Mouse (Mus musculus) embryonic facial prominence, embryonic 12.5 days (tissue): ENCODE results near the gene Cul9. TPM values are rescaled to one million over a fixed set of nuclear protein-coding genes. Genes with fewer than 3 reads are reported as not detected.
A peak's percentile ranks its signal among the peaks of the same experiment; 100 is the strongest.

Source experiments
- ATAC-seq: fragments of 200-750 bp; cut with Nextera tagmentation; 2 replicates; pipeline ENCODE4 v1.8.0; 2017; ENCODE audit not compliant: insufficient number of reproducible peaks, insufficient read depth, low FRiP score, low TSS enrichment
- H3K27ac ChIP-seq: fragments of 300-500 bp; sonication (generic); 2 replicates; pipeline ENCODE4 v1.5.1; 2016; ENCODE audit warnings: mild to moderate bottlenecking
- H3K27me3 ChIP-seq: fragments of 300-500 bp; sonication (generic); 2 replicates; pipeline ENCODE4 v1.6.1; 2016; ENCODE audit warnings: mild to moderate bottlenecking, moderate library complexity
- H3K36me3 ChIP-seq: fragments of 300-500 bp; sonication (generic); 2 replicates; pipeline ENCODE4 v1.6.1; 2016; ENCODE audit warnings: mild to moderate bottlenecking
- H3K4me1 ChIP-seq: fragments of 300-500 bp; sonication (generic); 2 replicates; pipeline ENCODE4 v1.6.1; 2016
- H3K4me2 ChIP-seq: fragments of 300-500 bp; sonication (generic); replicated peaks from 2 replicates; pipeline ENCODE4 v1.6.1; 2016; ENCODE audit warnings: mild to moderate bottlenecking, moderate library complexity
- H3K4me3 ChIP-seq: fragments of 300-500 bp; sonication (generic); 2 replicates; pipeline ENCODE4 v1.5.1; 2016; ENCODE audit warnings: mild to moderate bottlenecking
- H3K9ac ChIP-seq: fragments of 300-500 bp; sonication (generic); 2 replicates; pipeline ENCODE4 v1.6.1; 2016; ENCODE audit warnings: mild to moderate bottlenecking, moderate library complexity
- H3K9me3 ChIP-seq: fragments of 300-500 bp; sonication (generic); 2 replicates; pipeline ENCODE4 v1.6.1; 2016; ENCODE audit warnings: mild to moderate bottlenecking, moderate library complexity
- WGBS: fragments of 180-500 bp; shearing (Covaris S2); methylation state at CpG from one replicate; pipeline ENCODE4 v1.1.7; 2016; 5-methylcytosine and 5-hydroxymethylcytosine counted together
- polyA plus RNA-seq: library from polyadenylated mRNA; unstranded; fragments of >200 nt; fragmentation: Nextera tagmentation; extraction: Ambion mirVana; gene quantifications from 2 replicates; pipeline ENCODE4 v1.2.1, GENCODE M21; 2016

Gene Cul9
- polyA plus RNA-seq, 1 experiment from 2014 or later, result 13.4 TPM

DNA sequence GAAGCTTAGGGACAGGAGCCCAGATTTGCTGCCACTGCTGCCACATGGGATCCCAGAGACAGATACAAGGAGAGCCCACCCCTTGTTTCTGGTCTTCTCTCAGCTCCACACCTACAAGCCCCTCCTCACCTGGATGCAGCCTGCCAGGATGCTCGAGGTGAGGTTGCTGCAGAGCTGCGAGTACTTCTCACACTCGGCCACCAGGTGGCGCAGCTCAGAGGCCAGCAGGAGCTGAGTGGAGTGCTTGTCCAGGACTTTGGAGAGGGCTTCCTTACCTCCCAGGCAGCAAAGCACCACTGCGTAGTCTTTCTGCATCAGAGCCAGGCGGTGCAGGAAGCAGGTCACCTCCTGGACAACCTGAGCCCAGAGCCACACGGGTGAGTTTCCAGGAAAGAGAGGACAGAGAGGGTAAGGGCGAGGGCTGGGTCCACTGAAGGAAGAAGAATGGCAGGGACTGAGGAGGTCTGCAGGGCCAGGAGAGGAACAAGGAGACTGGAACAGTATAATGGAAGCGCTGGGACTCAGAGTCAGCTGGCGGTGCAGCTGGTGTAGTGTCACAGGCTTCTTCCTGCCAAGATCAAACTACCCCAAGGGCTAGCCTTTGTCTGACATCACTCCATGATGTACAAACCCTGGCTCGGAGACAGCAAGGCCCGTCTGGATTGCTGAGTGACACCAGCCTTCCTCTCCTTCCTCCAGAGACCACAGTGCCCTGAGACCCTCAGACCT lies 20.4 kb downstream of the Cul9 start:
- WGBS, result 36% methylated on average over 12 of the region's 12 CpGs
- ATAC-seq, result no peak
- no peaks in the 10 kb centered on the region for H3K9me3 ChIP-seq
- peaks cover 30% of the 10 kb centered on the region for H3K27me3 ChIP-seq
- peaks cover 4% of the 10 kb centered on the region; the same call in 1 of the 2 replicates for H3K36me3 ChIP-seq
- H3K4me3 ChIP-seq, result no peak overlapping the region
- H3K27ac ChIP-seq, result no peak overlapping the region
- H3K4me1 ChIP-seq, result peaks cover 4% of the 10 kb centered on the region; the same call in 1 of the 2 replicates
- H3K9ac ChIP-seq, result no peak overlapping the region
- no peak overlapping the region for H3K4me2 ChIP-seq

DNA sequence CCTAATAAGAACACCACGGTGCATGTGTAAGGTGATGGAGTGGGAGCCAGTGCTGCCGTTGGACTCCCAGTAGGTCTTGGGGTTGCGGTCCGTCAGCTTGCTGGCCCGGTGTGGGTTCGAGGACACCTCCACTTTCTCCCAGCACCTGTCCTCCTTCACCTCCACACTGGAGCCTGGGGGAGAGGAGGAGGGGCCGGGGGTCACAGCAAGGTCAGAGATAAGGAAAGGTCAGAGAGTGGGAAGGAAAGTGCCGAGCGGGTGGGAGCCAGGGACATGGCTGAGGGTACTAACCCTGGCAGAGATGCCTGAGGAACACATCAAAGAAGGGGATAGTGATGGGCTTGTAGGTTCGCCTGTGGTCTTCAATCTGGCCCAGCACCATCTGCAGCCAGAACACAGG lies 21.1 kb downstream of the Cul9 start:
- H3K27ac ChIP-seq, result no peak overlapping the region
- peaks cover 4% of the 10 kb centered on the region; the same call in 1 of the 2 replicates for H3K36me3 ChIP-seq
- H3K9ac ChIP-seq, result no peak overlapping the region
- no peak overlapping the region for H3K4me3 ChIP-seq
- H3K4me2 ChIP-seq, result no peak overlapping the region
- WGBS, result 82% methylated on average over 10 of the region's 10 CpGs
- no peaks in the 10 kb centered on the region for H3K9me3 ChIP-seq
- no peak for ATAC-seq
- H3K4me1 ChIP-seq, result peaks cover 4% of the 10 kb centered on the region
- peaks cover 33% of the 10 kb centered on the region for H3K27me3 ChIP-seq

DNA sequence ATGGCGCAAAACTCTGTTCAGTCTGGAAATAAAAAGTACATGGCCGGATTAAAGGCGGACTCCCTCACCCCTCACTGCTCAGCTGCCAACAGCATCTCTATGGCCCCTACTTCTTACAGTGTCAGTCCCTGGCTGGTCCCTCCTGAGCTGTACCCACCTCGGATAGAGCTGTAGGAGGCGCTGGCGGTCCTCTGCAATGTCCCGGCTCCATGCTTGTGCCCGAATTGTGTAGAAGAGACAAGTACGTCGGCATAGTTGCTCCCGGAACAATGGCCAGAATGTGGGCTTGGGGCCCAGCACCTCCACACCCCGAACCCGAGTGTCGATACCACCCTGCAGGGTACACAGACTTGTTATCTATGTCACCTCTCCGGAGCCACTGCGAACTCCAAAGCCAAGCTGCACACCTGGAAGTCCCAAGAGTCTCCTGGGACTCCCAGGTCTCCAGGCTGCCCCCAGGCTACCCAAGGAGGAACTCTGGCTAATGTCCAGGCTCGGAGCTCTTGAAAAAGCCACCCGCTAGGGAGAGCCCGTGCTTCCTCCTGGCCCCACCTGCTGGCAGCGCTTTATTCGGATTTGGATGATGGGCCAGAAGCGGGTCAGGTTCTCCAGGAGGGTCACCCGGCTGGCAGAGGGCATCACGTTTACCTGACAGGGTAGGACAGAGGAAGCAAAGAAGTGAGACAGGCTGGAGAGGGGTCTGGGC lies 24.1 kb downstream of the Cul9 start:
- no peaks in the 10 kb centered on the region for H3K9me3 ChIP-seq
- no peak overlapping the region for H3K9ac ChIP-seq
- peaks cover 36% of the 10 kb centered on the region for H3K27me3 ChIP-seq
- no peak overlapping the region for H3K27ac ChIP-seq
- H3K36me3 ChIP-seq, result peaks cover 4% of the 10 kb centered on the region; the same call in 1 of the 2 replicates
- H3K4me3 ChIP-seq, result no peak overlapping the region
- no peak for ATAC-seq
- 31% methylated on average over 24 of the region's 24 CpGs for WGBS
- no peak overlapping the region for H3K4me2 ChIP-seq
- H3K4me1 ChIP-seq, result peaks cover 4% of the 10 kb centered on the region

DNA sequence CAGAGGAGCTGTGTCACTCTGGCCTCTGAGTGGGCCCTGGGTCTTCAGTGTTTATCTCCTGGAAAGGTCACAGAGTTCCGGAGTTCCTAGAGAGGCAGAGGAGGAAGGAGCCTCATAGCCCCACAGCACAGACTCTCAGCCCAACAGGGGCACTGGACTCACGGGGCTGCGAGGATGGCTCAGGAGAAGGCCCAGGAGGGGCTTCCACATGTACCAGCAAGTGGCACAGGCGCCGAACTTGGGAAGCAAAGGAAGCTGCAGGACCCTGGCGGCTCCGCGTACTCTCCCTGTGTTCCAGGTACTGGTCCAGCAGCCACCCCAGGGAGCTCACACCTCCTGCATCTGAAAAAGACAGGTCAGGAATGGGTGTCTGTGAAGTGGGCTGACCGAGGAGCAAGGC lies 25.0 kb downstream of the Cul9 start:
- H3K36me3 ChIP-seq, result peaks cover under 1% of the 10 kb centered on the region; the same call in 1 of the 2 replicates
- H3K4me2 ChIP-seq, result peak overlapping the region; percentile 43
- no peak overlapping the region for H3K27ac ChIP-seq
- ATAC-seq, result no peak
- 76% methylated on average over 9 of the region's 9 CpGs for WGBS
- no peak overlapping the region for H3K9ac ChIP-seq
- H3K9me3 ChIP-seq, result no peaks in the 10 kb centered on the region
- H3K4me3 ChIP-seq, result 0 out of 2 replicates have a peak overlapping the region, but pooled peaks have one; percentile 25
- peaks cover 36% of the 10 kb centered on the region for H3K27me3 ChIP-seq
- peaks cover 4% of the 10 kb centered on the region for H3K4me1 ChIP-seq

DNA sequence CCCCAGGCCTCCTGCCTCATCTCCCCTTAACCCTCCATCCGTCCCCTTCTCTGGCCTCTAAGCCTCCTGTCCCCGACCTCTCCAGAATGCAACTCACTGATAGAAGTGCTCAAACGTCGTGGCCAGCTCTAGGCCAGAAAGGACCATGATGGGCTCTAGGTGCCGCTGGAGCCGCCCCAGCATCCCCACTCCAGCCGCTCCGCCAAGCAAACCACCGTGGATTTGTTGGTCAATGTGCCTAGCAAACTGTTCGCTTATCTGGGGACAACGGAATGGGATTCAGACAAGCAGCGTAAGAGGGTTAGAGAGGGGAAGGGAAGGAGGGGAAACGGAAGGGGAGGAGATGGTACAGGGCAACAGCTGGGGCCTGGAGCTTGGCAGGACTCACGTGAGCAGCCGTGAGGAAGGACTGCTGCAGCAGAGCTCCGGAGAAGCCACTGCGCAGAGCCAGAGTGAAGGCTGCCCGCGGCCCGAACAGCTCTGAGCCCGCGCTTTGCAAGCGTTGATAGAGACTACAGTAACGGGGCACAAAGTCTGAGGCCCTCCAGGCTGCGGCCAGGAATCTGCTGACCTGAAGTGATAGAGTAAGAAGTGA lies 25.7 kb downstream of the Cul9 start:
- H3K36me3 ChIP-seq, result no peaks in the 10 kb centered on the region
- no peaks in the 10 kb centered on the region for H3K9me3 ChIP-seq
- peaks cover 36% of the 10 kb centered on the region for H3K27me3 ChIP-seq
- peaks cover 4% of the 10 kb centered on the region for H3K4me1 ChIP-seq
- H3K4me2 ChIP-seq, result peak overlapping the region; percentile 43
- no peak overlapping the region for H3K27ac ChIP-seq
- H3K9ac ChIP-seq, result peak overlapping the region; percentile 34; the same call in 1 of the 2 replicates
- peak overlapping the region; percentile 25 for H3K4me3 ChIP-seq
- 46% methylated on average over 25 of the region's 25 CpGs for WGBS
- ATAC-seq, result no peak

DNA sequence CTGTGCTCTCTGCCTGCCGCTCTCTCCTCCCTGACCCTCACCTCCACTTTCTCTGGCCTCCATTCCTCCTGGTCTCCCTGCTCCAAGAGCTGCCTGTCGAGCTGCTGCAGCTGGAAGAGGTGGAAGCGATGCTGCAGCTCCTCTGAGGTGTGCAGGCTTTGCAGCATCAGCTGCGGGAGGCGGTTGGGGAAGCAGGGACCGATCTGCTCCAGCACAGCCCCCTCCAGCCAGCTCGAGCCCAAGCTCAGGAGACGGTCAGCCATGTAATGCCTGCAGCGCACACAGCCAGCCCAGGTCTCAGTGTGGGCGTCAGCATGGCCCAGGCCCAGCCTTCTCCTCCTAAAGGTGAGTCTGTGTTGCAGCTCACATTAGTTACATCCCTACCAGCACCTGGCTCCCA lies 26.2 kb downstream of the Cul9 start:
- no peak overlapping the region for H3K27ac ChIP-seq
- H3K27me3 ChIP-seq, result peaks cover 33% of the 10 kb centered on the region
- H3K4me1 ChIP-seq, result peaks cover 4% of the 10 kb centered on the region
- H3K4me2 ChIP-seq, result peak overlapping the region; percentile 43
- WGBS, result 49% methylated on average over 10 of the region's 10 CpGs
- peak overlapping the region; percentile 34 for H3K9ac ChIP-seq
- peak overlapping the region; percentile 25 for H3K4me3 ChIP-seq
- no peaks in the 10 kb centered on the region for H3K9me3 ChIP-seq
- ATAC-seq, result no peak
- no peaks in the 10 kb centered on the region for H3K36me3 ChIP-seq

DNA sequence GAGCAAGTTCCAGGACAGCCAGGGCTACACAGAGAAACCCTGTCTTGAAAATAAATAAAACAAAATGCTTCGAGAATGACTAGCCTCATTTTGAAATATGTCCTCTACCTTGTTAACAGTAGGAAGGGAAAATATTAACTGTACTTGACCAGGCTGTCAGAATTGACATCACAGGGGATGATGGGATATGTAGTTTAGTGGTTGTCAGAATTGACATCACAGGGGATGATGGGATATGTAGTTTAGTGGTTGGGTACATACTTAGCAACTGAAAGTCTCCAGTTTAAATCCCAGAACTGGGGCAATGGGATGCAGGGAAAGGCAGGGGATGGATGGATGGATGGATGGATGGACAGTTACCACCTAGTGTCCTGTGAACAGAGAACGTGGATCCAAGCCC lies 32.9 kb downstream of the Cul9 start:
- H3K4me1 ChIP-seq, result no peaks in the 10 kb centered on the region
- H3K36me3 ChIP-seq, result no peaks in the 10 kb centered on the region
- H3K4me3 ChIP-seq, result no peak overlapping the region
- no peak for ATAC-seq
- no peaks in the 10 kb centered on the region for H3K9me3 ChIP-seq
- no peak overlapping the region for H3K27ac ChIP-seq
- 64% methylated on average over 2 of the region's 2 CpGs for WGBS
- no peaks in the 10 kb centered on the region for H3K27me3 ChIP-seq
- H3K4me2 ChIP-seq, result no peak overlapping the region
- no peak overlapping the region for H3K9ac ChIP-seq

DNA sequence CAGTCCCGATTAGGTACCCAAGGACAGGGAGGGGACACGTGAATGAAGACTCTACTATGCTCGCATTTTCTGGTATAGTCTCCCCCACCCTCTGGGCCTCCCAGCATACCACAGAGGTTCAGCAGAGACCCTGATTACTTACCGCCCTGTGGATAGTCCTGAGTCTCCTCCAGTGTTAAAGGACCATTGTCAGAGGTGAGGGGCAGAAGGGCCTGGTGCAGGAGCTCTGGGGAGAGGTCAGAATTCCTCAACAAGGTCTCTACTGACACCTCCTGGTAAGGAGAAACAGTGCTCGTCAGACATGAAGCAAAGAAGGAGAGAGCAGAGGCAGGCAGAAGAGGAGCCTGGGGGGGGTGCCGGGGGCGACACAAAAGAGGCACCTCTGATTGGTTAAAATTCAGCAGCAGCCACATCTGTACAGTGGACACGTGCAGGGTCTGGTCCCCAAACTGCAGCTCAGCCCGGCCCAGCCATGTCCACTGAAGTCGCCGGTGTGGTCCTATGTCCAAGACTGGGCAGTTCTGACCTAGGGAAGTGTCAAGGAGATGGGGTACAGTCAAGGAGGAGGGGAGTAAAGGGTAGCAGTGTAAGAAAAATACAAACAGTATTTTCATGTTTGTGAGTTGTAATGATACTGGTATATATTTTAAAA lies 35.0 kb downstream of the Cul9 start:
- H3K27me3 ChIP-seq, result no peaks in the 10 kb centered on the region
- ATAC-seq, result no peak
- no peak overlapping the region for H3K9ac ChIP-seq
- H3K4me1 ChIP-seq, result no peaks in the 10 kb centered on the region
- H3K4me3 ChIP-seq, result no peak overlapping the region
- H3K4me2 ChIP-seq, result no peak overlapping the region
- no peak overlapping the region for H3K27ac ChIP-seq
- no peaks in the 10 kb centered on the region for H3K9me3 ChIP-seq
- WGBS, result 47% methylated on average over 11 of the region's 11 CpGs
- no peaks in the 10 kb centered on the region for H3K36me3 ChIP-seq

DNA sequence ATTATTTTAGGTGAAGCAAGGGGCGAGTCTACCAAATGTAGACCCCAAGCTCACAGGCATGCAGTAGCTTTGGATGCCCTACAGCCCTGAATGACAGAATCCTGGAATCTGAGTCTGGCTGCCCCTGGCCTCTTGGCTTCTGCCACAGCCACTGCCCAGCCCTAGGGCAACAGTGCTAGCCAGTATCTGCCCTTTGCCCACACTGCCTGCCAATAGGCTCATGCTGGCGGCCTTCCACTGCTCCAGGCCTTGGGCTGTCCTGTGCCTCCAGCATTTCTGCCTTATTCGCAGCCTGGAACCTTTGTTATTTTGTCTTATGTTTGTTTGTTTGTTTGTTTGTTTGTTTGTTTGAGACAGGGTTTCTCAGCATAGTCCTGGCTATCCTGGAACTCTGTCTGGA lies 40.6 kb downstream of the Cul9 start:
- Histone ChIP-seq H3K9ac (no peak overlapping the region), H3K27me3 (no peaks in the 10 kb centered on the region), H3K27ac (no peak overlapping the region), H3K4me2 (no peak overlapping the region), H3K9me3 (no peaks in the 10 kb centered on the region), H3K4me1 (no peaks in the 10 kb centered on the region), H3K36me3 (0 out of 2 replicates have a peak, but pooled peaks cover 8% of the 10 kb centered on the region), H3K4me3 (no peak overlapping the region)
- 82% methylated on average over 3 of the region's 3 CpGs for WGBS
- no peak for ATAC-seq

DNA sequence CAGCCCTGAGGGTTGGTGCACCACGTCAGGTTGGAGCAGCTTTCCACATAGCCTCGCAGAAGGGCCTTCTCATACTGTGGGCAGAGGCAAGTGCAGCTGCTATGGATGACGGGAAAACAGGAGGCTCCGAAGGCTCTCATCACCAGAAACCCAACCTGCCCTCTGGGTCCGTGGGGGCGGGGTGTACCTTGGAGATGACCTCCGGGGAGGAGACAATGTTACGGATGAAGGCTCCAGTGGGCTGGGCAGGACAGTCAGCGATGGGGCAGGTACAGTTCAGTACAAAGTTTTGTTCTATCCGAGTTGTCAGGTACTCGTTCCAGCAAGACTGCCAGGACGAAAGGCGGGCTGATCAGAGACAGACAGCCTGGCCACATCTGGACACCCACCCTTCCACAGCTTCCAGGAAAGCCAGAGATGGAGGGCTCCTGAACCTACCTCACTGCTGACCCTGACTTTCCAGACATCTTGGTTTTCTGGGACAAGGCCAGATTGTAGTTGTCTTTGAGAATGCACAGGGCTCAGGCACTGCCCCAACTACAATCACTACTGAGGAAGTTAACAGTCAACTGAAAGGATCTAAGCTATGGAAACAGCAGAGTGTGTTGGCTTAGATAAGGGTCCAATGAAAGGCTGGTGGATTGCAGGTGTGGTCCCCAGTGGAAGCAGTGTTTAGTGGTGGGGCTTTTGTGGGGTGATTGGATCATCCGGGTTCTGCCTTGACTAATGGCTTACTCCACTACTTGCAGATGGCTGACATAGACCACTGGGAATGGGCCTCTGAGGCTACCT lies 42.1 kb downstream of the Cul9 start:
- Histone ChIP-seq H3K36me3 (peaks cover 24% of the 10 kb centered on the region; the same call in 1 of the 2 replicates), H3K4me3 (no peak overlapping the region), H3K27me3 (no peaks in the 10 kb centered on the region), H3K27ac (no peak overlapping the region), H3K9me3 (no peaks in the 10 kb centered on the region), H3K9ac (no peak overlapping the region), H3K4me2 (no peak overlapping the region), H3K4me1 (no peaks in the 10 kb centered on the region)
- 77% methylated on average over 14 of the region's 14 CpGs for WGBS
- ATAC-seq, result no peak

DNA sequence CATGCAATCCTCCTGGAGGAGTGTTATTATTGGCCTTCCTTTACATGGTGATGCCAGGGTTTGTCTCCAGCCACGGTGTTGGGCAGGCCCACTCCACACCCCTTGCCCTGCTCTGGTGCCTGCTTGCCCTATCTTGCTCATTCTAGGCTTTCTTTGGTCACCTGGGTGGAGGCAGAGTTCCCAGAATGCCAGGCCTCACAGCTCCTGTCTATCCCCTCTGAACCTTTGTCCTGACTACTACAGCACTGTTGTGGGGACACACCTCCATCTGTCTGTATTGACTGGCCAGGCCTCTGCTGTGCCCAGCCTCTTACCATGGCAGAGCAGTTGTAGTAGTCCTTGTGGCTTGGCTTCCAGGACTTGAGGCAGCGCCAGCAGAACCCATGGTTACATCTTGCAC lies 43.4 kb downstream of the Cul9 start:
- H3K4me2 ChIP-seq, result no peak overlapping the region
- 0 out of 2 replicates have a peak, but pooled peaks cover 3% of the 10 kb centered on the region for H3K4me1 ChIP-seq
- no peak overlapping the region for H3K27ac ChIP-seq
- no peaks in the 10 kb centered on the region for H3K9me3 ChIP-seq
- H3K9ac ChIP-seq, result no peak overlapping the region
- no peak overlapping the region for H3K4me3 ChIP-seq
- no peak for ATAC-seq
- 97% methylated on average over 2 of the region's 2 CpGs for WGBS
- H3K36me3 ChIP-seq, result peaks cover 30% of the 10 kb centered on the region; the same call in 1 of the 2 replicates
- H3K27me3 ChIP-seq, result no peaks in the 10 kb centered on the region
